Mouse (Mus musculus) liver, embryonic 11.5 days (tissue): Measurements from ENCODE around the gene Hivep2. TPM values are rescaled to one million over a fixed set of nuclear protein-coding genes. Genes with fewer than 3 reads are reported as not detected.

Experiments used
- ATAC-seq: fragments of 200-750 bp; cut with Nextera tagmentation; replicated peaks from 2 replicates; pipeline ENCODE4 v1.8.0; 2017; ENCODE audit warnings: moderate number of reproducible peaks, mild to moderate bottlenecking, moderate TSS enrichment, moderate library complexity; ENCODE audit not compliant: low FRiP score
- DNase-seq: peaks from one replicate; pipeline ENCODE4 v3.0.0-alpha.2; 2017; ENCODE audit warnings: low spot score
- H3K27ac ChIP-seq: fragments of 300-500 bp; sonication (generic); 2 replicates; pipeline ENCODE4 v1.5.1; 2014; ENCODE audit warnings: mild to moderate bottlenecking, low read depth, low read length, control low read depth
- H3K27me3 ChIP-seq: fragments of 300-500 bp; sonication (generic); replicated peaks from 2 replicates; pipeline ENCODE4 v1.6.1; 2014; ENCODE audit warnings: low read length, mixed read lengths; ENCODE audit not compliant: control insufficient read depth, insufficient read depth
- H3K36me3 ChIP-seq: fragments of 300-500 bp; sonication (generic); 2 replicates; pipeline ENCODE4 v1.6.1; 2014; ENCODE audit warnings: mild to moderate bottlenecking, low read length, moderate library complexity, mixed read lengths; ENCODE audit not compliant: control insufficient read depth, insufficient read depth
- H3K4me1 ChIP-seq: fragments of 300-500 bp; sonication (generic); replicated peaks from 2 replicates; pipeline ENCODE4 v1.6.1; 2014; ENCODE audit warnings: low read length, mixed read lengths; ENCODE audit not compliant: control insufficient read depth, insufficient read depth
- H3K4me2 ChIP-seq: fragments of 300-500 bp; sonication (generic); 2 replicates; pipeline ENCODE4 v1.6.1; 2014; ENCODE audit warnings: mild to moderate bottlenecking, control low read depth, moderate library complexity
- H3K4me3 ChIP-seq: fragments of 300-500 bp; sonication (generic); 2 replicates; pipeline ENCODE4 v1.5.1; 2014; ENCODE audit warnings: low read depth, low read length, control low read depth
- H3K9ac ChIP-seq: fragments of 300-500 bp; sonication (generic); 2 replicates; pipeline ENCODE4 v1.6.1; 2014; ENCODE audit warnings: low read depth, low read length, control low read depth
- H3K9me3 ChIP-seq: fragments of 300-500 bp; sonication (generic); 2 replicates; pipeline ENCODE4 v1.6.1; 2016; ENCODE audit warnings: low read length, inconsistent platforms, mixed read lengths; ENCODE audit not compliant: control insufficient read depth
- WGBS: fragments of 180-500 bp; shearing (Covaris S2); extraction: QIAGEN DNeasy Blood & Tissue Kit; methylation state at CpG from one replicate; pipeline ENCODE4 v1.1.7; 2014; 5-methylcytosine and 5-hydroxymethylcytosine counted together
- polyA plus RNA-seq: library from polyadenylated mRNA; unstranded; fragments of >200 nt; fragmentation: Nextera tagmentation; extraction: Ambion mirVana; gene quantifications from 2 replicates; pipeline ENCODE4 v1.2.1, GENCODE M21; 2014

Hivep2 gene
- polyA plus RNA-seq, 1 experiment from 2014 or later: 2.2 TPM

GRCm38 (mm10) chr10:14036472-14036871 lies 70.6 kb downstream of the Hivep2 start:
- no peak overlapping the region for H3K27ac ChIP-seq
- no peak overlapping the region for H3K4me3 ChIP-seq
- no peaks in the 10 kb centered on the region for H3K36me3 ChIP-seq
- H3K4me2 ChIP-seq: no peak overlapping the region
- no peak overlapping the region for H3K9ac ChIP-seq
- ATAC-seq (no peak), DNase-seq (no peak)
- WGBS: 73% methylated on average over 6 of the region's 6 CpGs
- no peaks in the 10 kb centered on the region for H3K9me3 ChIP-seq
- no peaks in the 10 kb centered on the region for H3K4me1 ChIP-seq
- H3K27me3 ChIP-seq: no peaks in the 10 kb centered on the region

- H3K36me3 ChIP-seq: no peaks in the 10 kb centered on the region
- no peak for DNase-seq
- no peak for ATAC-seq
- H3K27ac ChIP-seq: no peak overlapping the region
- H3K4me1 ChIP-seq: no peaks in the 10 kb centered on the region
- no peaks in the 10 kb centered on the region for H3K9me3 ChIP-seq
- no peak overlapping the region for H3K4me3 ChIP-seq
- no peak overlapping the region for H3K9ac ChIP-seq
- H3K27me3 ChIP-seq: no peaks in the 10 kb centered on the region
- H3K4me2 ChIP-seq: no peak overlapping the region
- WGBS: 82% methylated on average over 7 of the region's 7 CpGs
Measured at GRCm38 (mm10) chr10:14037977-14038489, 72.2 kb downstream of the Hivep2 start.

GRCm38 (mm10) chr10:14040716-14041470 lies 75.0 kb downstream of the Hivep2 start:
- 77% methylated on average over 9 of the region's 9 CpGs for WGBS
- Histone ChIP-seq H3K27ac (no peak overlapping the region), H3K4me1 (no peaks in the 10 kb centered on the region), H3K27me3 (no peaks in the 10 kb centered on the region), H3K4me3 (no peak overlapping the region), H3K9ac (no peak overlapping the region), H3K36me3 (no peaks in the 10 kb centered on the region), H3K4me2 (no peak overlapping the region), H3K9me3 (no peaks in the 10 kb centered on the region)
- DNase-seq (no peak), ATAC-seq (no peak)

- no peaks in the 10 kb centered on the region for H3K4me1 ChIP-seq
- H3K9ac ChIP-seq: no peak overlapping the region
- H3K36me3 ChIP-seq: no peaks in the 10 kb centered on the region
- no peak overlapping the region for H3K4me3 ChIP-seq
- DNase-seq (no peak), ATAC-seq (no peak)
- no peak overlapping the region for H3K4me2 ChIP-seq
- H3K27me3 ChIP-seq: no peaks in the 10 kb centered on the region
- WGBS: 85% methylated on average over 5 of the region's 5 CpGs
- no peak overlapping the region for H3K27ac ChIP-seq
- no peaks in the 10 kb centered on the region for H3K9me3 ChIP-seq
Measured at GRCm38 (mm10) chr10:14041606-14042005, 75.7 kb downstream of the Hivep2 start.

- Histone ChIP-seq H3K9me3 (no peaks in the 10 kb centered on the region), H3K9ac (no peak overlapping the region), H3K27me3 (no peaks in the 10 kb centered on the region), H3K27ac (no peak overlapping the region), H3K4me1 (no peaks in the 10 kb centered on the region), H3K36me3 (no peaks in the 10 kb centered on the region), H3K4me3 (no peak overlapping the region), H3K4me2 (no peak overlapping the region)
- 83% methylated on average over 12 of the region's 12 CpGs for WGBS
- DNase-seq (no peak), ATAC-seq (no peak)
Measured at GRCm38 (mm10) chr10:14042539-14043348, 76.9 kb downstream of the Hivep2 start.

- no peaks in the 10 kb centered on the region for H3K27me3 ChIP-seq
- DNase-seq (no peak), ATAC-seq (no peak)
- H3K4me1 ChIP-seq: peaks cover 6% of the 10 kb centered on the region
- no peak overlapping the region for H3K4me3 ChIP-seq
- no peak overlapping the region for H3K9ac ChIP-seq
- H3K36me3 ChIP-seq: no peaks in the 10 kb centered on the region
- no peak overlapping the region for H3K4me2 ChIP-seq
- WGBS: 89% methylated on average over 4 of the region's 4 CpGs
- H3K9me3 ChIP-seq: no peaks in the 10 kb centered on the region
- H3K27ac ChIP-seq: no peak overlapping the region
Measured at GRCm38 (mm10) chr10:14043349-14043710, 77.5 kb downstream of the Hivep2 start.

GRCm38 (mm10) chr10:14044046-14044782 lies 78.3 kb downstream of the Hivep2 start:
- ATAC-seq: no peak
- DNase-seq: no peak
- Histone ChIP-seq H3K27me3 (no peaks in the 10 kb centered on the region), H3K27ac (no peak overlapping the region), H3K9ac (no peak overlapping the region), H3K4me2 (no peak overlapping the region), H3K36me3 (no peaks in the 10 kb centered on the region), H3K4me3 (no peak overlapping the region), H3K9me3 (no peaks in the 10 kb centered on the region), H3K4me1 (peaks cover 7% of the 10 kb centered on the region)
- 43% methylated on average over 14 of the region's 14 CpGs for WGBS

GRCm38 (mm10) chr10:14044783-14045392 lies 79.0 kb downstream of the Hivep2 start:
- Histone ChIP-seq H3K27ac (no peak overlapping the region), H3K4me2 (no peak overlapping the region), H3K27me3 (no peaks in the 10 kb centered on the region), H3K4me3 (no peak overlapping the region), H3K36me3 (no peaks in the 10 kb centered on the region), H3K9ac (no peak overlapping the region), H3K9me3 (no peaks in the 10 kb centered on the region), H3K4me1 (peaks cover 7% of the 10 kb centered on the region)
- WGBS: 66% methylated on average over 5 of the region's 5 CpGs
- DNase-seq (no peak), ATAC-seq (no peak)
